Mouse (Mus musculus) adrenal gland, adult 8-10 months (tissue): Measurements from ENCODE around the gene Acot7. TPM values are rescaled to one million over a fixed set of nuclear protein-coding genes. Genes with fewer than 3 reads are reported as not detected.

Experiments
- DNase-seq: peaks from one replicate; pipeline ENCODE4 v3.0.0; 2022
- total RNA-seq, 4 experiments: library from RNA; stranded (reverse); gene quantifications; 2 replicates each; pipeline ENCODE4 v1.2.4; 2022

The Acot7 gene
- total RNA-seq, 4 experiments from 2014 or later: 49.5 to 53.2 (median 51.8) TPM

GRCm38 (mm10) chr4:152182205-152182604 lies 4.3 kb downstream of the Acot7 start:
- no peak for DNase-seq

- DNase-seq: no peak
Observed at GRCm38 (mm10) chr4:152184353-152185035, 6.6 kb downstream of the Acot7 start.

GRCm38 (mm10) chr4:152185137-152185509 lies 7.2 kb downstream of the Acot7 start:
- no peak for DNase-seq

GRCm38 (mm10) chr4:152185510-152186204 lies 7.7 kb downstream of the Acot7 start:
- no peak for DNase-seq

- DNase-seq: no peak
Observed at GRCm38 (mm10) chr4:152186205-152187082, 8.5 kb downstream of the Acot7 start.

GRCm38 (mm10) chr4:152187142-152187541 lies 9.2 kb downstream of the Acot7 start:
- no peak for DNase-seq

- no peak for DNase-seq
Observed at GRCm38 (mm10) chr4:152188651-152189050, 10.7 kb downstream of the Acot7 start.

GRCm38 (mm10) chr4:152189071-152189470 lies 11.1 kb downstream of the Acot7 start:
- no peak for DNase-seq

GRCm38 (mm10) chr4:152189691-152190090 lies 11.8 kb downstream of the Acot7 start:
- no peak for DNase-seq

GRCm38 (mm10) chr4:152190096-152190653 lies 12.2 kb downstream of the Acot7 start:
- DNase-seq: no peak

- no peak for DNase-seq
Observed at GRCm38 (mm10) chr4:152190701-152191100, 12.8 kb downstream of the Acot7 start.

- no peak for DNase-seq
Observed at GRCm38 (mm10) chr4:152192569-152192968, 14.6 kb downstream of the Acot7 start.

GRCm38 (mm10) chr4:152194476-152195175 lies 16.7 kb downstream of the Acot7 start:
- no peak for DNase-seq

- DNase-seq: no peak
Observed at GRCm38 (mm10) chr4:152196276-152196675, 18.3 kb downstream of the Acot7 start.

GRCm38 (mm10) chr4:152197545-152197944 lies 19.6 kb downstream of the Acot7 start:
- no peak for DNase-seq

GRCm38 (mm10) chr4:152199617-152200016 lies 21.7 kb downstream of the Acot7 start:
- no peak for DNase-seq

GRCm38 (mm10) chr4:152201492-152201891 lies 23.6 kb downstream of the Acot7 start:
- DNase-seq: no peak

GRCm38 (mm10) chr4:152202418-152202817 lies 24.5 kb downstream of the Acot7 start:
- no peak for DNase-seq

- no peak for DNase-seq
Observed at GRCm38 (mm10) chr4:152202905-152203304, 25.0 kb downstream of the Acot7 start.

- DNase-seq: no peak
Observed at GRCm38 (mm10) chr4:152204663-152205062, 26.7 kb downstream of the Acot7 start.

- no peak for DNase-seq
Observed at GRCm38 (mm10) chr4:152206199-152206598, 28.3 kb downstream of the Acot7 start.

GRCm38 (mm10) chr4:152209623-152210022 lies 31.7 kb downstream of the Acot7 start:
- DNase-seq: no peak
